Mouse (Mus musculus) gastrocnemius, adult 18-20 months (tissue): ENCODE results near the gene Rpl34. TPM values are rescaled to one million over a fixed set of nuclear protein-coding genes. Genes with fewer than 3 reads are reported as not detected.

Experiments
- DNase-seq: peaks from one replicate; pipeline ENCODE4 v3.0.0; 2021; ENCODE audit warnings: low spot score
- long read RNA-seq, 2 experiments: library from polyadenylated mRNA; stranded (forward); transcript quantifications; one replicate each; pipeline ENCODE4 v2.0.0; 2021
- total RNA-seq, 2 experiments: library from RNA; stranded (reverse); gene quantifications; 2 replicates each; pipeline ENCODE4 v1.2.3; 2021

Rpl34 gene
- 100 to 1,000 TPM; 315 to 345 TPM for total RNA-seq
- long read RNA-seq, experiment 1, transcript Rpl34-202 (5 exons, 480 nt): major isoform, 122 of 149 reads
- long read RNA-seq, experiment 1, transcript Rpl34-201 (5 exons, 624 nt): minor isoform, 18 of 149 reads
- long read RNA-seq, experiment 1, partial matches to known transcripts: 7 of 149 reads
- long read RNA-seq, experiment 1, other reads (novel, unspliced or antisense): 0 of 149 reads
- long read RNA-seq, experiment 2, transcript Rpl34-202 (5 exons, 480 nt): major isoform, 100 of 137 reads
- long read RNA-seq, experiment 2, transcript Rpl34-201 (5 exons, 624 nt): minor isoform, 29 of 137 reads
- long read RNA-seq, experiment 2, partial matches to known transcripts: 6 of 137 reads
- long read RNA-seq, experiment 2, other reads (novel, unspliced or antisense): 0 of 137 reads

DNA sequence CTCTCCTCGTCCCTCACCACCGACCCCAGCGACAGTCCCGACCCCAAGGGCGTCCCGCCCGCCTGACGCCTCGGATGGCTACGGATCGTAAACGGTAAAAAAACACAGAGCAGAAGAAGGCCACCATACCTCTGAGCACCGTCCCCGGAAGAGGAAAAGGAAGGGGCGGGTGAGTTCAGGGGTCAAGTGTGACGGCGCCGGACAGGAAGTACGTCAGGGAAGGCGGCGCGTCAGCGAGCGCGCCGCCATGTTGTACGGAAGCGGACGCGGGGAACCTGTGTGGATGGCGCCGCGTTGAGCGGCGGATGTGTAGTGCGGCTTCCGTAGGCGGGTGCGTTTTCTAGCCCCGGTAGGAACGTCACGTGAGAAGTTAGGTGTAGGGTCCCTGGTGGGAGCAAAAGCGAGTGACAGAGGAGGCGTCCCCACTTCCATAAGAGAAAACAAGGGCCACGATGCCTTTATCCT lies at the start of gene Rpl34:
TSS of gene Rpl34 (minus strand) at position 210 of the 465 bp plus-strand sequence.
- DNase-seq: peak; percentile 94

DNA sequence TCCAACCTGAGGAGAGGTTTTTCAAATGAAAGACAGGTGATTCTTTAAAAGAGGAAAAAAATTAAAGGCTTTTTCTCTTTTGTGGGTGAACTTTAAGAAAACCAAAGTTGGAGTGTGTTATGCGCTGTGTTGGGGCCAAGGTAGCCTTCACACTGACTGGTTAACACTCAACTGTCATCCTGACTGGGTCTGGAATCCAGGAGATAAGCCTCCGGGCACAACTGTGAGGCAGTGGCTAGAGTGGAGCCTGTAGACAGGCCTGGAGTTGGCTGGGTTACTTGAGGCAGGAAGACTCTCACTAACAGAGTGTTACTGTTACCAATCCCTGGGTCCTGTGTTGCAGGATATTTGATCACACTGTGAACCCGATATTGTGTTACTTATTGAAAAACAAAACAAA lies 38.0 kb upstream of the Rpl34 start:
- no peak for DNase-seq

DNA sequence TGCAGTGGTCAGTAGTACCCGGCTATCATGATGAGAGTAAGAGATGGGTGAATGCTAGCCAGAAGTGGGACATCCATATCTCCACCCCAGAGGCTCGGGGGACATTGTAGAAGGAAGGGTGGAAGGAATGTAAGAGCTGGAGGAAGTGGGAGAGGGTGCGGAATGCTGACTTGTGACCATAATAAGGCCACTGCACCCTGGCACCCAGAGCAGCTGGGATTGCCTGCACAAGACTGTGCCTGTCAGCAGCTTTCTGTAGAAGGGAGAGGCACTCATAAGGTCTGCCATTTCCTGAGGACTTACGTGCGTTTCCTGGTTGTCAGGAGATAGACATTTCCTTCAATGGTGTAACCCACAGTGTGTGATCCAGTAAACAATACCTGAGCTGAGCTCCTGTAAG lies 33.9 kb upstream of the Rpl34 start:
- DNase-seq: no peak

DNA sequence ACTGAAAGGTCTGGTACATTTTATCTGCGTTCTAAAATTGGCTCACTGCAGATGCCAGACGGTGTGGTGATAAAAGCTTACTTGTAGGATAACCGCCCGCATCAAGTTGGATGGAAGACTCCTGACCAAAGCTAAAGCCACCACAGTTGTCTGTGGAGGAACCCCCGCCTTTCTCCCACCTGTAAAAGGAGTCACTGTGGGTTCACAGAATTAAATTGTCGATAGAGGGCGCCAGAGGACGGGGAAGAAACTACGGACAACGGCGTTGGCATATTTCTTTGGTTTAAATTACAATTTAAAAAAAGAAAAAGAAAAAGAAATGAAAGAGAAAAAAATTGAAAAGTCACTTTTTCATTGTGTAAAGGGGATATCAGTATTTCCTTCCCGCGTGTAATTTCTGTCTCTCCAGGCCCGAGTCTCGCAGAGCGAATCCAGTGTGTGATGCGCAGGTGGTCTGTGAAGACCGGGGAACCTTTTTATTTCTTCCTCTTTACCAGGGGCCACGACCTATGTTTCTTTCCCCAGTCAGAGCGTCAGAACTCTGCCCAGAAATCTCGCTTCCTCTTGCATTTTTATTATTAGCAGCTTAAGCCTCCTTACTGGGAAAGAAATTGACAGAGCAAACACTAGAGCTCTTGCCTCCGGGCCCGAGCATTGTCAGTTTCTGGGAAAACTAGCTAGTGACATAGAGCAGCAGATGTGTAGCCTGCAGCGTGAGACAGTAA lies 30.7 kb upstream of the Rpl34 start:
- DNase-seq: peak; percentile 55

DNA sequence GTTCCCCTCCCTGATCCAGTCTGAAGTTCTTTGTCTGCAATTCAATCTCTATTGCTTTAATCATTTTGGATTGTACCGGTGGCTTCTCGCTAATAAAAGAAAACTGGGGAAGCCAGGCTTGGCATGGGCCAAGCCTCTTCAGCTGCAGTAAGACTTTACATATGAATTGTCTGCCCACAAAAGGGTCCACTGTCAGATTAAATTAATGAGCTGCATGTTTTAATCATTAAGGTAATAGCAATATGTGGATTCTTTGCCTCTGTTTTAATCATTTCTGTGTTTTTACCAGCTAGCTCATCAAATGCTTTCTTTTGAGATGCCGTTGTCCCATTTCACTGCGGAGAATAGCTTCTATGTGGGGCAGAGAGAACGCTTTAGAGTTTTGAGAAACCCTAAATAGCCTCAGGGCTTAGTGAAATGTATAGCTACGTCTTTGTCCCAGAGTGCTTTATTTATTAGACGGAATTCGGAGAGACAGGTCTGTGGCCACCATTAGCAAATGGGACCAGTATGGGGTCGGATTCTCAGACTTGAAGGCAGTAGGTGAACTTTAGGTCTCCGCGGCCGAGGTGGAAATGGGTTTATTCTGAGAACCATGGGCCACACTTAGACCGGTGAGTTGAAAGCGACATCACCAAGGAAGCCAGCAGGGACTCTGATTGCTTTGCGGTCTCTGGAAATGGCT lies 28.1 kb upstream of the Rpl34 start:
- no peak for DNase-seq

DNA sequence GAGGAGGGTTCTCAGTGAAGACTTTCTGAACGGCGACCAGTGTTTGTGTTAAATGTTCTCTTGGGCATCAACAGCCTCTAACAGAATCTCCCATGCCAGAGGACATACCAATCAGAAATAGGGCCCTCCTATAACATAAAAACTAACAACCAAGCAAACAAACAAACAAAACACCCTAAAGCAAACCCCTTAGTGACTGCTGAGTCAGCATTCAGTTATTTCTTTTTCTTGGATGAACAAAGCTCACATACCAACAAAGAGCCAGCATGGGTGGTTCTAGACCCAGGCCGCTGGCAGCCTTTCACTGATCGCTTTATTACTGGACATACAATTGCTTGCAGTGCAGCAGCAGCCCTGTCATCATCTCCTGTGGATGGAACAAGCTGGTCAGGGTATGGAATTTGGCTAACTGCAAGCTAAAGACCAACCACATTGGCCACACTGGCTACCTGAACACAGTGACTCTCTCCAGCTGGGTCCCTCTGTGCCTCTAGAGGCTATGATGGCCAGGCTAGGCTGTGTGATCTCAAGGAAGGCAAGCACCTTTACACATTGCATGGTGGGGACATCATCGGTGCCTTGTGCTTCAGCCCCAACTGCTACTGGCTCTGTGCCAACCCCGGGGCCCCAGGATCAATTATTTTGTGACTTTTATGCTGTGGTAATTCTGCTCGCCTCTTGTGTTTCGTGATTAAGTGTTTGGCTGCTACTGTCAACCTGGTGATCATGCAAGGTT lies 27.1 kb upstream of the Rpl34 start:
- no peak for DNase-seq

DNA sequence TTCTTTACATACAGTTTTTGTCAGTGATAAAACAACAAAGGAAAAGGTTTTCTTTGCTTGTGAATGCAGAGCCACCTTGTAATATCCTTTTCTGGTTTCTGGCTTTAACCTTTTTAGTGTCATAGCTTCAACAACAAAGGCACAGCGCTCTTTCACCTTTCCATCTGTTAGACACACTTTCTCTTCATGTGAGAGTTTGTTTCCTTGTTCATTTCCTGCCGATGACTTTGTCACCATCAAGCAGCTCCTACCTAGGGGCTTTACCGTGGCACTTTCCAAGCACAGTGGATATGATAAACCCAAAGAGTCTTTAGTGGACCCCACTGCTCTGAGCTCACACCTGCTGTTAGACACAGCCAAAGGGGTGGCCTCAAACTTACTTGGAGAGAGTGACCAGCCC lies 19.0 kb upstream of the Rpl34 start:
- DNase-seq: no peak

DNA sequence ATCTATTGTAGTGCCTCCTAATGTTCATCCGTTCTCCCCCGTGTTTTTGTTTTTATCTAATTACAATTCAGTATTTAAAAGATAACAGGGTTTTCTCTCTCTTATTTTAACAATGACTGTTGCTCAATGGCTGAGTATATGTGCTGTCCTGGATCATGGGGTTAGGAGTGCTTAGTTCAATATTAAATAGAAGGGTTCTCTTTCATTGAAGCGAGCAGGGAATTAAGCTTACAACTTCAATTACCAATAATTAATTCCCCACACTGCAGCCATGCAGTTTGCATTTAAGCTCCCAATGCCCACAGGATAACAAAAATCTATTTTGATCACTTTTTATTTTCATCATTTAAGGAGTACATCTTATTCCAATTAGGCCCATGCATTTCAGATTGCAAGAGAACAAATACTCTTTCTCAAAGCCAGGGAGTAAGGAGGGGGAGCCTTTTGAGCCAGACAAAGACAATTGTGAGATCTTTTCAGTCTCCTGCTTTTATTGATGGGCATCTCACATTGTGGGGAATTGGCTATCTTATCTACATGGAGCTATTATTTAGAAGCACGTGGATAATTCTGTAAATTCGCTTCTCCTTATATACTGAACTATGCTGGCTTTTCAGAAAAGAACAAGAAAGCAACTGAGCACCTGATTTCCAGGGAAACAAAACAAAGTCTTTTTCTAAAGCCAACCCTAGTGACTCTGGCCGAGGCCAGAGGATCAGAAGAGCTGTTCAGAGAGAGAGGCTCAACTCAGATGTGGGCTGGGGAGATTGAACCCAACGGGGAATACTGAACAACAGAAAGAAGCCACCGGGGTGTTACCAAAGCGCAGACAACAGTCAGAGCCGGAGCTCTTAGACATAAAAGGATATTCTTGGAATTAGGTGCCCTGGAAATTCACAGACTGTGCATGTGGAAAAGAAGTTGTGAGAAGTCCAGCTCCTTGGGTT lies 16.7 kb upstream of the Rpl34 start:
- DNase-seq: no peak

DNA sequence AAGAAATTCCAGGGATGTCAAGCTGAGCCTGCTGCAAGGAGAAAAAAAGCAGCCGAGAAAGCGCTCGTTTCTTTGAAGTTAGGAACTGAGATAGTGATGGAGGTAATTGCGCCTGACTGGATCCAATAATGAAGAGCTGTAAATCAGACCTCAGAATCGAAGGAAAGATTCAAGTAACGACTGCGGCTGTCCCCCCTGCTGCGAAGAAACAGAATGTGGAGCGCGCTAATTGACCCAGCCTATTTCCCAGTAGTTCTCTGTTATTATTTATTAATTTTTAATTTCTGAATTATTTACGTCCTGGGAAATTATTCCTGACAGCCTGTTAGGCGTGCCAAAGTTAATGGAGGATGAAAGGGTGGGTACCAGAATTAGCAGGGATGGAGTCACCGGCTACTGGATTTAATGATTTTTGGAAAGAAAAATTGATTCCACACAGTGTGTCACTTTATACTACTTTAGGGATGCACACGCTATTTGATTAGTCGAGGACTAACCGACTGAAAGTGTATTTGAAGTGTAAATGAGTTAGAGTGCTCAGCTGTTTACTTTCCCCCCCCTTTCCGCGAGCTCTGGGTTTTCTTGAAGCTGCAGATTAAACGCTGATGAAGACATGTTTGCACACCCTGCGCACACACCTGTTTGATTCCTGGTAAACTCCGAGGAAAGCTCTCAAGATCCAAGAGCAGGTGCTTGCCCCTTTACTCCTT lies 7.6 kb upstream of the Rpl34 start:
- DNase-seq: no peak

DNA sequence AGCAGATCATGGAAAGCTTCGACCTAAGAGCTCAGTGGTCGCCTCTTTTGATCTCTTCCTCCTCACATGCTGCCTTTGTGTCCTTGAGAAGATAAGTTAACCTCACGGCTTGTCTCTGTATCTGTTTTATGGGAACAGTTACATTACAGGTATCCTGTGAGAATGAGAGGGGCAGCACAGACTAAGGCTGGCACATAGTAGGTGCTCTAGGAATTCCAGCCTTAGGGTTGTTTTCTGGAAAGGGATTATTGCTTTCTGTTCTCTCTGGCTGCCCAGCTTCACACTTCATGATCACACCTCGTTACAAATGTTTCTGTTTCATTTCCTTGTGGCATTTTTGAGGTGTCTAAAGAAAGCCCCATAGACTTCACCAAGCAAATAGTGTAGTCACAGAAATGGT lies 6.6 kb upstream of the Rpl34 start:
- DNase-seq: no peak

DNA sequence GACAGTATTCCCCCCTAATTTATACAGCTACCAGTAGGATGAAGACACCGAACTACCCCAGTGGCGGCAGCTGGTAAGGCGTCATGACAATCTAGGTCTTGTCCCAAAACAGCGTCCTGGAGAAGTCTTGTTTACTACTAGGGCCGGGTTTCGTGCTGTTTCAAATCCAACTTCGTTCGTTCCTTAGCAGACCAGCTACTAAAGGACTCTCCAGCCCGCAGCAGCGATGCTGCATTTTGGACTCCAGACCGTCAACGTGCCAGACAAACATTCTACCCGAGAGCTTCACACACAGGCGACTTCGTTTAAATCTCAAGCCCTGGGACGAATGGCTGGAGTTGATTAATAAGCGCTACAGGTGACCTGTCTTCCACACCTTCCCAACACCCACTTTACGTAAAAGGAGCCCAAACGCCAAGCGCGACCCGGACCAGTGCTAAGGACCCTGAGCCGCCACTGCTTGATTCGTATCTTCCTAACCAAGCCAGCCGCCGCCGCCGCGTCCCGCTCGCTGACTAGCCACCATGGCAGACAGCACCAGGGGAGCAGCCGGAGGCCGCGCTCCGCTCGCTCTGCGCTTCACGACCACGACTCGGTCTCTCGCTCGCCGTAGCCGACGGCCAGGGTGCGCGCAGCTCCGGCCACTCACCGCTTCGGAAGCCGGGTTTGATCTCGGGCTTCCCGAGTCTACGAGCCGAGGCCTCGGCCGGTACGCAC lies 568 bp downstream of the Rpl34 start:
- DNase-seq: peak; percentile 6

DNA sequence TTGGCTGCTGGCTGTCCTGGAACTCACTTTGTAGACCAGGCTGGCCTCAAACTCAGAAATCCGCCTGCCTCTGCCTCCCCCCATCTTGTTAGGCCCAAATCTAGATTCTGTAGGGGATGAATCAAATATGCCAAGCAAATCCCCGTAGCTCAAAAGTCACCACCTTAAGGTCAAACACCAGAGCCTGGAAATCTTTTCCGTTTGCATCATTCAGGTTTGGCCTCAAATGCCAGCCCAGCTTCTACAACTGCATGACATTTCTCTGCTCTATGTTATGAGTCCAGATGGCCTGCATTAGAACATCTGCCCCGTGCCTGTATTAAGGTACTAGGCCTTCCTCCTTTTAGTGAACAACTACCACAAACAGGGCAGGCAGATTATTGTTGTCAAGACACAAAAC lies 2.5 kb downstream of the Rpl34 start:
- DNase-seq: no peak

DNA sequence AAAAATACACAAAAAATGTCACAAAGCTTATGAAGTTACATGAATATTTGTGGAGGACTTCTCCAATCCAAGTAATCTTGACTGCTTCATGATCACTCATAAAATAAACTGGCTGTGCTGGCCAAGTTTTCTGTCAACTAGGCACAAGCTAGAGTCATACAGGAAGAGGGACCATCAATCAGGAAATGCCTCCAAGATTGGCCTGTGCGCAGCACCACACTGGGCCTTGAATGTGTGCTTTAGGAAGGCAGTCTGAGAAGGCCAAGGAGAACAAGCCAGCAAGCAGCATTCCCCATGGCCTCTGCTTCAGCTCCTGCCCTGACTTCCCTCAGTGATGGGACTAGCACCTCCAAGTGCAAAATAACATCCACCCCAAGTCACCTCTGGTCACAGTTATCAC lies 3.2 kb downstream of the Rpl34 start:
- DNase-seq: no peak

DNA sequence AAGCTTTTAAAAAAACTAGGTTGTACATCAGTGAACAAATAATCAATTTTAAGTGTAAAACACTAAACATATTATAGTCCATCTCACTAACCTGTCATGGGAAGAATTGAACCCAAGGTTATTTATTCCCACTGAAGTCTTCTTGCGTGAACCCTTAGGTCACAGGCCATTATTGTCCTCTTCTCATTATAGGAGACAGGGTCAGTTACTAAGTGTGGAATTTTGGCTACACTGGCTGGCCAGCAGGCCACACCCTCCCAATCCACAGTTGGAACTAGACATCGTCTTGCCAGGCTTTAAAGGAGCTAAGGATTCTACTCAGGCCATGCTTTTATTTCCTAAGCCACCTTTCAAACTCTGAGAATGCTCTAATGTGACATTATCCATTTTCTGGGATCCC lies 4.5 kb downstream of the Rpl34 start:
- DNase-seq: no peak

DNA sequence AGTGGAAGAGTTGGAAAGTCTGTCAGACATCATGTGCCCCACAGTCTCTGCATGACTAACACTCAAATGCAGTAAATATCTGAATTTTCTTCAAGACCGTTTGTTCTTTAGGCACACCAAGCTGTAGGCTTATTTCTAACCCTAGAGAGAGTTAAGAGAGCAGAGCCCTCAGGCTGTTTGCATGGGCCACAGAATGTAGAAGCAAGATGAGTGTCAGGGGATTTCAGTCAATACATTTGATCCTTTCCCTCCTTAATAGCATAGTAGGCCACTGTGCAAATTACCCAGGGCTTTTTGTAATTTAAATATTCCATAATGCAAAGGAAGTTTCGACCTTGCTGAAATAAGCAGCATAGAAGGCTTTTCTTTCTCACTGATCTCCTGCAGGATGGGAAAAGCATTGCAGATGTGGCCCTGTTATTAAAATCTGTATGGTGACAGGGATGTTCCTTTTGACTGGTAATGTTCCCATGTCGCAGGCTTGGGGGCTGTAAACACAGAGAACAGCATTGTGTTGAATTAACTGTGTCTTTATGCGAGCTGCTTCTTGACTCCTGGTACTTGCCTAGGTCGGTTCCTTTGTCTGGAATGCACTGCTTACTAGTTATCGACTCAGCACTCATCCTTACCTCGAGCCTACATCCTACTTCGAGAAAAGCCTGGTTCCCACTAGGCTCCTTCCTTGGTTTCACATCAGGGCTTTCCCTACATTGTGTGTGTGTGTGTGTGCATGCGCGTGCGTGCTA lies 7.3 kb downstream of the Rpl34 start:
- DNase-seq: no peak

DNA sequence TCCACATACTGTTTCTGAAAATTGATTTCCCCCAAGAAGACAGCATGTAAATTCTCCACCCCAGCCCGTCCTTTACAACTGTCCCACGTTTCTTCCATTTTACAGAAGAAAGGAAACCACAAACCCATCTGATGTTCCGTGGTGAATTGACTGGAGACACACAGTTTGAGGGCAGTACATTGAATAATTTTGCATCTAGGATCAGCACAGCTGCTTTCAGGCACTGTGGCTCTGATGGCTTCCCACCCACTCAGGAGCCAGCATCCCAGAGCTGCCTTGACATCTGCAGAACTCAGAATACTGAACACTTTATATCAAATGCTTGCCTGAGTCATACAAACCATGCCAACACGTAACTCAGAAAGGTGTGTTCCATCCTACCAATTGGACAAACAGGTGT lies 10.0 kb downstream of the Rpl34 start:
- no peak for DNase-seq

DNA sequence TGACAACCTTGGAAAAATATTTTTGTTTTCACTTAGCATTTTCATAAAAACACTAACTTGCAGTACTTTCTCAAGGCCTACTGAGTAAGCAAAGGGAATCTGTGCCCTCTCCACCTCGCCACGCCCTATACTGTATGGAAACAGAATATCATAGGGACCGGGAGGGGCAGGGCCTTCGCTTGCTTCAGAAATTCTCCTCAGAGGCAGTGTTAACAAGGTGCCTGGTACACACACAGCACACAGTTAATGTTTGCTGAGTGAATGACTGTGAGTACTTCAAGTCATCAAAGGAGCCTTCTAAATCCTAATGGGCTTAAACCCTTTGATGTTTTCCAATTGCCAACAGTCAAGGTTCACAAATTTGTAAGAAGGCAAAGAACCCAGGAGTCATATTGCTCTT lies 11.3 kb downstream of the Rpl34 start:
- no peak for DNase-seq

DNA sequence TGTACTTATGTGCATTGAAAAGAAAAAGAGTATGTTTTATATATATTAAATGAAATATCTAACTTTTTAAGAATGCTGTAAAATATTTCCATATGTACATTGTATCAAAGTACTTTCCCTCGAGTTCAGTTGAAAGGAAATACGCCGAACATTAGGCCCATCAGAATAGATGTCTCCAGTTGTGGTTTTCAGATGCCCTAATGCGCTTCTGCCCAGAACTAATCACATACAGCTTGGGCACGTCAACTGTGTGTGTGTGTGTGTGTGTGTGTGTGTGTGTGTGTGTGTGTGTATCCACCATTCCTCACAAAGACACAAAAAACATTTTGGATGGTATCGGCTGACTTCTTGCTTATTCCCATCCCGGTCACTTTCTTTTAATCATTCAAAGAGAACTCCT lies 13.6 kb downstream of the Rpl34 start:
- no peak for DNase-seq
